Mouse (Mus musculus): Measurements from ENCODE around the gene Prr5.

Prr5 gene

DNA sequence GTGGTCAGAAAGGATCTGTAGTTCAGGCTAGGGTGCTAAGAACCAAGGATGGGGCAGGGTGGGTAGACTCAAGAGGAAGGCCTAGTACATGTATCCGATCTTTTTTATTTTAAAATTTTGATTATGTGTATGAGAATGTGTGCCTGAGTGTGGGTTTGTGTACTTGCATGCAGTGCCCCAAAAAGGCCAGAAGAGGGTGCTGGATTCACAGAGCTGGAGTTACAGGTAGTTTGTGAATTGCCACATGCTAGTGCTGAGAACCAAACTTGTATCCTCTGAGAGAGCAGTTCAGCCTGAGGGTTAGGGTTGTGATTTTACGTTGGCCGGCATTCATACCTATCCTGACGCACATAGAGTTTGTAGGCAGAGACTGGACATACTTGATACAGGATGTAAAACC, 9.7 kb downstream of the Prr5 start:
- no peak for DNase-seq (ENCODE audit: extremely low read depth, insufficient read length, low spot score)

DNA sequence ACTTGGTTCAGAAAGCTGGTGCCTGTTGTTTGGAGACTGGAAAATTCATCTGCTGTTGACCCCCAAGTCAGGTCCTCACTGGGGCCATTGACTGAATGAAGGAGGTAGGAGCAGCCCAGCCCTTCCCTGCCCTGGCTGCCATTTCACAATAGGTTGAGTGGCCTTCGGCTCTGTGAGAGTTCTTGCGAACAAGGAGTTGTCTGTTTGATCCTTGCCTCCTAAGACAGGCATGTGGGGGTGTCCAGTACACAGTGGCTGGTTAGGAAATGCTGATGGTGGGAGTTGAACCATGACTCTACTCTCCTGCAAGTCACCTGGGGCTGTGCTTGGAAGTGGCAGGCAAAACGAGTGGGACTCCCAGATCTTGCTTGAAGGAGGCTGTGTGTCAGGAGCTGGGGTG, 10.4 kb downstream of the Prr5 start:
- DNase-seq (ENCODE audit: extremely low read depth, insufficient read length, low spot score): no peak

DNA sequence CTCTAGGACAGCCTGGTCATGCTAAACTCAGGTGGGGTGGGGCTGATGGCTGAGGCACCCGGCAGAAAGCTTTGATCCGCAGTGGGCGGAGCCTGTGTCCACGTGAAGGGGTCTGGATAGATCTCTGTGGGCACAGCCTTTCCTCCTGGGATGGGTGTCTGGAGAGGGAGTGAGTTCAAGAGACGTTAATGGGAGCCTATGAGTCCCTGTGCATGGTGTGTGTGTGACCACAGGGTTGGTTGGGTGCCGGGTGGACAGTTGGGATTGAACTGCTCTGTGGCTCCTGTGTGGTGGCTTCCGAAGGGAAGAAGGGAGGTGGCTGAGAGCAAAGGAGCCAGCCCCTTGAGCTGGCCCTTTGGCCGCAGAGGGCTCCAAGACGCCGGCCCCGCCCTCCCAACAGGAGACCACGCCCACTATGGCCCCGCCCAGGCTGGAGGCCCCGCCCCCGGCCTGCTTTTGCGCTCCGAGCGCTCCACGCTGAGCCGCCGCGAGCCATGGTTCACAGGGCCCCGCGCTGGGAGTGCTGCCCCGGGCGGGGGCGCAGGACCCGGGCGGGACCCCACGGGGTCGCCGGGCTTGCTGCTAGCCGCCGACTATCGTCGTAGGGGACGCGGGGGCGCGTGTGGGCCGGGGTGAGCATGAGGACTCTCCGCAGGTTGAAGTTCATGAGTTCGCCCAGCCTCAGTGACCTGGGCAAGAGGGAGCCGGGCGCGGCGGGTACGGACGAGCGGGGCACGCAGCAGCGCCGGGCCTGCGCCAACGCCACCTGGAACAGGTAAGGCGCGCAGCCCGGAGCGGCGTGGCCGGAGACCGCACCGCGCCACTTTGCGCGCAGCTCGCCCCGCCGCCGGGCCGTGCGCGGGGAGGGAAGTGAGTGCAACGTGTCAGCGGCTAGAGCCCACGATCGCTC, 11.4 kb downstream of the Prr5 start:
- no peak for DNase-seq (ENCODE audit: extremely low read depth, insufficient read length, low spot score)

DNA sequence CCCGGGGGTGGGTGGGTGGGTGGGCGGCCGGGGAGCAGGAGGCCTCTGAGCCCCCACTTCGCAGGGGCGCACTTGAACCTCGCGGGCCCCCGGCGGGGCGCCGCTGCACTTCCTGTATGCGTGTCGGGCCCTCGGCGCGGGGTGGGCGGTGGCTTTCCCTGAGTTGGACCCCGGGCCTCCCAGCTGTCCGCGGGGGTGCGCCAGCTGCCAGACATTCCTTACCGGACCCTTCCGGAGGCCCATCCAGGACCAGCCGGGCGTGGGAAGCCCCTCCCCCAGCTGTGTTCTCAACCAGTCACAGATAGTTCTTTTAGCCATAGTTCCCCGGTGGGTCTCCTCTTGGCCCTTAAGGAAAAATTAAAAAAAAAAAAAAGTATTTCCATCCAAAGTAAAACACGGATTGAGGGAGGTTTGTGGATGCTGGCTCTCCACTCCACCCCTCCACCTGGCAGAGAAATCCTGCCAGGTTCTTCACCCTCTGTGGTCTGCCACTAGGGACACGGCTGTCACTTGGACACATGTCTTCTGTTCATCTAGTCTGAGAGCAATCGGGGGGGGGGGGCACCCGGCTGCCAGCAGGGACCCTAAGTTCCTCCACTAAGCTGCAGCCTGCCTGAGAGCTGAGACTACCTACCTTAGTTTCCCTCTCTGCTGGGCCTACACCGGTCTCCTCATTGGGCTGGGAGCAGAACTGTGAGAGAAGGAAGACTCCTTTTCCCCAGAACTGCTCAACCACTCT, 12.2 kb downstream of the Prr5 start:
- no peak for DNase-seq (ENCODE audit: extremely low read depth, insufficient read length, low spot score)

DNA sequence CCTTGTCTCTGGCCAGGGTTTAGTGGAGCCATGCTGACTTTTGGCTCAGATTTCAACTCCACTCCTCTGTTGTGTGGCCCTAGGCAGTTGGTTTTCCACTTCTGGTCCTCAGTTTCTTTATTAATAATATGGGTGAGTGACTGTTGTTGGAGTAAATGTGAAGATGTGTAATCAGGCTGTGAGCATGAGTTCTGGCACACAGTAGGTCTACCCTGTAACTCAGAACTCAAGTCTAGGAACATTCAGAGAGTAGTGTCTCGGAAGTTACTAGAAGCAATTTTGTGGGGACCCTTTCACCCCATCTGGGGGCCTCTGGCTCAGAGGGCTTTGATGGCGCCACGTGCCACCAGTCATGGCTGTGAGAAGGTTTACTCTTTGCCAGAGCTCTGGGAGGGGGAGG, 12.8 kb downstream of the Prr5 start:
- no peak for DNase-seq (ENCODE audit: extremely low read depth, insufficient read length, low spot score)

DNA sequence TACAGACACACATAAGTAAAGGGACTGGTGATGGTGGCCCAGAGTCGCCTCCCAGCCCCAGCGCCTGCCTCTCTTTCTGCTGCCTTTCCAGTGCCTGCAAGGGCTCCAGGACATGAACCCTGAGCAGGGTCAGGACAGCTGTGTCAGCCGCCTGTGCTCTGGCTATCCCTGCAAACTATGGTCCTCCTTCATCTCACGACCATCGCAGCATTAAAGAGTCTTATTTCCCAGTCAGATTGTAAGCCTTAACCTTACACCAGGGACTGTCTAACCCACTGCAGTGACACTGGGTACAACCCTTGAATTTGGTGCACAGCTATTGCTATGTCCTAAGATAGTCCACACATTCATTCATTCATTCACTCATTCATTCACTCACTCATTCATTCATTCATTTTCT, 13.4 kb downstream of the Prr5 start:
- DNase-seq (ENCODE audit: extremely low read depth, insufficient read length, low spot score): no peak

DNA sequence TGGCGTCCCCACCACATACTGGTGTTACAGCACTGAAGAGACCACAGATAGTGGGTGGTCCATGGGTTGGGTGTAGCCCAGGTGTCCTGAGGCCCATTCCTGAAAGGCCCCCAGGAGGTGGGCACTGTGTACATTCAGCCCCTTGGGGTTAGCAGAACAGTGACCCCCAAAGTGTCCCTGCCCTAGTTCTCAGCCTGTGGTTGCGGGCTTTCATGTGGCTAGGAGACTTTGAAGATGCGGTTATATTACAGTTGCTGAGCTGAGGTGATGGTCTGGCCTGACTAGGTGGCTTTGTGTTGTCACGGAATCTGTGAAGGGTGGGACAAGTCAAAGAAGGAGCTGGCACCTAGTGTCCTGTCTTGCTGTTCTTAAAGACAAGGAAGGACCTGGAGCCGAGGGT, 15.1 kb downstream of the Prr5 start:
- no peak for DNase-seq (ENCODE audit: extremely low read depth, insufficient read length, low spot score)

DNA sequence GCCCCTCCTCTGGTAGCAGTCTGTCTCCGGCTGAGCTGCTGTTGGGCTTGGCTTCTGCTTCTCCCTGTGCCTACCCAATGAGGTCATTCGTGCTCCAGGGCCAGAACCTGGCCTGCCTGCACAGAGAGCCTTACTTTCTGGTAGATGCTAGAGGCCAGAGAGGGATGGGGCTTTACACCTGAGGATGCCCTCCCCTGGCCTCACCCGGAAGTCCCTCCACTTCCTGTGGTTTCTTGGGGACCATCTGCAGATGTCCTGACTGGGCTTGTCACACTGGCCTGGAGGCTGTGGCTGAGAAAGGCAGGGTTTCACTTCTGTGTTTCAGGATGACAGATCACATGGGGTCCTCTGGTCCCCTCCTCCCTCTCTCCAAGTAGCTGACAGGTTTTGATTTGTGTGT, 16.0 kb downstream of the Prr5 start:
- DNase-seq (ENCODE audit: extremely low read depth, insufficient read length, low spot score): no peak

DNA sequence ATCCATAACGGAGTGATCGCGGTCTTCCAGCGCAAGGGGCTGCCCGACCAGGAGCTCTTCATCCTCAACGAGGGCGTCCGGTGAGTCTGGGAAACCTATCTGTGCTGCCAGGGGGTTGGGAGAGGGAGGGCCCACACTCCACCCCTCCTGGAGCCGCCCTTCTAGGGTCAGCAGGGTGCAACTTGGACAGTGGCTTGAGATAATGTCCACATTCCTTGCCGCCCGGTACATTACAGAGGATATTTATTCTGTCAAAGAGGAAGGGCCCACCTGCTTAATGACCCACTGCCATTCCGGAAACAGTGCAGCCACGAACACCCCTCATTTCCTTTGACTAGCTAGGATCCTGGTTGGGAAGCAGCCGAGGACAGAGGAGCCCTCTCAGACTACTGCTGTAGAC, 18.5 kb downstream of the Prr5 start:
- DNase-seq (ENCODE audit: extremely low read depth, insufficient read length, low spot score): no peak

DNA sequence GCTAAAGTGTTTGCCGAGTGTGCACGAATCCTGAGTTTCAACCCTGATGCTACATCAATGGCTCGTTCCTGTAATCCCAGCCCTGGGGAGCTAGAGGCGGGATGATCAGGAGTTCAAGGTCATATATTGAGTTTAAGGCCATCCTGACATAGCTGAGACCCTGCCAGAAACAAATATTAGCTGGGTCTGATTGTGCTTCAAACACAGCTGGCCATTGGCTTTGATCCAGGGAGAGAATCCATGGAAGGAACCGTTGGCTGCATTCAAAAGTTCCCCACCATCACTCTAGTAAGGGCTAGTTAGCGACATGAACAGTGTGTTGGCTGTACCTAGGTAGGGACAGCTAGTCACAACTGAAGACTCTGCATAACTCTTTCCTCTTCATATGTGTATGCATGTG, 19.9 kb downstream of the Prr5 start:
- DNase-seq (ENCODE audit: extremely low read depth, insufficient read length, low spot score): no peak

DNA sequence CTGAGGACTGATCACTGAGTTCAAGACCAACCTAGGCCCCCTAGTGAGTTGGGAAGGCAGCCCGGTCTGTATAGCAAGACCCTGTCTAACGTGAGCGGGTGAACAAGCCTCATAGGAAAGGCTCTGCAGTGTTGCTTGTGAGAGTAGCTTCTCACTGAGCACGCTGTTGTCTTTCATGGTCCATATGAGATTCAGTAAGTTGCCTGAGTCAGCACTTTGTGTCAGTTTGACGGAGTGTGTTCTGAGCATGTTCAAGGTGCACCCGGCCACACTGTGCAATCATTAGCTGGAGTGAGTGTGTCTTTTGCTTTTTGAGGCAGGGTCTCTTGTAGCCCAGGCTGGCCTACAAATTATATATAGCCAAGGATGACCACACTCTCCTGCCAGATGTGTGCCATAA, 22.1 kb downstream of the Prr5 start:
- no peak for DNase-seq (ENCODE audit: extremely low read depth, insufficient read length, low spot score)

DNA sequence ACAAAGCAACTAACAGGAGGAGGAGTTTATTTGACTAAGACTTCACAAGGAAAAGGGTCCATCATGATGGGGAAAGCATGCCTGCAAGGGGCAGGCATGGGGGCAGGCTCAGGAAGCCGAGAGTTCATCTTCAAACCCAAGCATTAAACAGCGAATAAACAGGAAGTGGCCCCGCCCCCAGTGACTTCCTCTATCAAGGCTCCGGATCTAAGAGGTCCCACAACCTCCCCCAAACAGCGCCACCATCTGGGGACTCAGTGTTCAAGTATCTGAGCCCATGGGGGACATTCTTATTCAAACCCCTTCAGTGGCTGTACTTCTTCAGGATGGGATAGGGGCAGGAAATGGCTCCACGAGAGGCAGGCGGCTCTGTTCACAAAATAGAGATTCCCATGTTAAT, 23.2 kb downstream of the Prr5 start:
- no peak for DNase-seq (ENCODE audit: extremely low read depth, insufficient read length, low spot score)

DNA sequence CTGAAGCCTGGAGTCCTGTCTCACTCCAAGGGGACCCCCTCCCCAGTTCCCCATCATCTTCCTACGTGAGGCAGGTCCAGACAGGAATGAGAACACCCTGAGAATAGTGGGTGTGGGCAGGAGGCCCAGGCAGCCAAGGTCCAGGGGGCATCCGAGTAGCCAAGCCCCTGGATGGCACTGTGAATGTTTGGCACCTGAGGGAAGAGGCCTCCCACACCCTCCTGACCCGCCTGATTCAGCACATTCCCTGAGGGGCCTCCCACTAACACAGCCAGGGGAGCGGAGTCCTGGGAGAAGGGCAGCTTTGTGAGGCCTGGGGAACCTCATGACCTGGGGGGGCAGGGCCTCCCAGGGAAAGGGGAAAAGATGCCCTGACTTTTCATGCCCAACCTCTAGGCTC, 26.6 kb downstream of the Prr5 start:
- no peak for DNase-seq (ENCODE audit: extremely low read depth, insufficient read length, low spot score)

DNA sequence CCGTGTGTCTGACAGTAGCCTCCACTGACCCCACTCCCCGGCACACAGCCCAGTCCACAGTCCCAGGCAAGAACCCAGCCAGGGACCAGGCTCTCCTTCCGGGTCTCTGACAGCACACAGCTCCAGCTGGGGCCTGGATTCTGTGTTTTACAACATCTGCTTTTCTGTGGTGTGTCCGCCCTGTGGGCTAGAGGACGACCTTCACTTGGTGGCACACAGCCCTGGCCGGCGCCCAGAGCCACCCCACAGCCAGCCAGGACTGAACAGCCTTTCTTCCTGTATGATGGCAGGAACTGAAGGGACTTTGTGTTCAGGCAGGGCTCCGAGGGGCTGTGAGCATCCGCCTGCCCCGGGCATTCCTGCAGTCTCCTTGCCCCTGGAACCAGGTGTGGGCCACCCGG, 28.2 kb downstream of the Prr5 start:
- DNase-seq (ENCODE audit: extremely low read depth, insufficient read length, low spot score): peak; percentile 66

DNA sequence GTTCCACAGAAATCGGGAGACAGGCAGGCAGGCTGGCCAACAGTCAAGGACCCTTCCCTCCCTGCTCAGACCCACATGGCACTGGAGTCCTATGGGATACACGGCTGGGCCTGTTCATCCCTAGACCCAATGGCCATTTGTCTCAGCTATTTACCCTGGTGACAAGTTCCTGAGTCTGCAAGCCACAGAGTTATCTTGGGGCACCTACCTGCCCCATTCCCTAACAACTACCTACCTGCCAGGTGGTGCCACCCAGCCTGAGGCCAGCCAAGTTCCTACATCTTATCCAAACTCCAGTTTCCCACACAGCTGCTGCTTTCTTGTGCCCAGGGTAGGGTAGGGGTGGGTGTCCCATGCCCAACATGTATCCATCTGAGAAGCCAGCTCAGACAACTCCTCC, 28.8 kb downstream of the Prr5 start:
- DNase-seq (ENCODE audit: extremely low read depth, insufficient read length, low spot score): no peak

DNA sequence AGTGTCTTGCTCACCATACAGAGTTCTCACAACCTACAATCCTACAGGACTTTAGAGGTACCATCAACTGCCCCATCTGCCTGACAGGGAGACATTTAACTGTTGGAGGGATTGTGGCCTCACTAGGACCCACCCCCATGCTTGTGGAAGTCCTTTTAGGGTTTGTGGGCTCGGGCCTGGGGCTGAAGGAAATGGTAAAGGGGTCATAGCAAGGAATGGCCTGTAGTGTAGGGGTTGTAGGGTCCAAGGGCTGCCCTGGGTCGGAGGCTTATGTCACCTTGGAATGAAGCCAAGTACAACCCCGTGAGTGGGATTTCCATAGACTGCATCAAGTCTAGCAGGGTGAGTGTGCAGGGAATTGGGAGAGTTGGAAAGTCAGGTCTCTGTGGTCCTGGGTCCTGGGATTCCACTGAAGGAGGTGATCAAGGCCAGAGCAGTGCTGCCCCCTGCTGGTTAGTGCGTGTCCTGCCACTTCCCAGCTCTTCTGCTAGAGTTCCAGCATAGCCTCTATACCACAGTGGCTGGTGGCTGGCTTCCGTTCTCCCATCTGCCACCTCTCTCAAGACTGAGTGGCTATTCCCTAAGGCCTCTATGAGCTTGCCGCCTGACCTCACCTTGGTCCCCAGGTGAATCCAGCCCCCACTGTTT, 30.9 kb downstream of the Prr5 start:
- DNase-seq (ENCODE audit: extremely low read depth, insufficient read length, low spot score): no peak

DNA sequence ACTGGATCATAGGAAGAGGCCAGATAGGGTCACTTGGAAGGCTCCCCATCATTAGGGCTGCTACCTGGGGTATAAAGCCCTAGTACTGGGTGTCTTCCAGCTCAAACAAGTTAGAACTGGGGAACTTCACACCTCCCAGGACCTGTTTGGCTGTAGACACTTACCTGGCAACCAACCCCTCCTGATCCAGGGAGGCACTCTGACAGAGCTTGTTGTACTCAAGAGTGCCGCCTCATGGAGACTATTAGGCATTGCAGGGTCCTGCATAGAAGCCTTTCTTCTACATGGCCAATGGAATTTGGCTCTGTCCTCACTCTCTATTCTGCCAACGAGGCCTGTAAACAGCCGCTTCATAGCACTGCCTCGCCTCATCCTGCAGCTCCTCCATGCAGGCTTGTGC, 32.5 kb downstream of the Prr5 start:
- no peak for DNase-seq (ENCODE audit: extremely low read depth, insufficient read length, low spot score)

DNA sequence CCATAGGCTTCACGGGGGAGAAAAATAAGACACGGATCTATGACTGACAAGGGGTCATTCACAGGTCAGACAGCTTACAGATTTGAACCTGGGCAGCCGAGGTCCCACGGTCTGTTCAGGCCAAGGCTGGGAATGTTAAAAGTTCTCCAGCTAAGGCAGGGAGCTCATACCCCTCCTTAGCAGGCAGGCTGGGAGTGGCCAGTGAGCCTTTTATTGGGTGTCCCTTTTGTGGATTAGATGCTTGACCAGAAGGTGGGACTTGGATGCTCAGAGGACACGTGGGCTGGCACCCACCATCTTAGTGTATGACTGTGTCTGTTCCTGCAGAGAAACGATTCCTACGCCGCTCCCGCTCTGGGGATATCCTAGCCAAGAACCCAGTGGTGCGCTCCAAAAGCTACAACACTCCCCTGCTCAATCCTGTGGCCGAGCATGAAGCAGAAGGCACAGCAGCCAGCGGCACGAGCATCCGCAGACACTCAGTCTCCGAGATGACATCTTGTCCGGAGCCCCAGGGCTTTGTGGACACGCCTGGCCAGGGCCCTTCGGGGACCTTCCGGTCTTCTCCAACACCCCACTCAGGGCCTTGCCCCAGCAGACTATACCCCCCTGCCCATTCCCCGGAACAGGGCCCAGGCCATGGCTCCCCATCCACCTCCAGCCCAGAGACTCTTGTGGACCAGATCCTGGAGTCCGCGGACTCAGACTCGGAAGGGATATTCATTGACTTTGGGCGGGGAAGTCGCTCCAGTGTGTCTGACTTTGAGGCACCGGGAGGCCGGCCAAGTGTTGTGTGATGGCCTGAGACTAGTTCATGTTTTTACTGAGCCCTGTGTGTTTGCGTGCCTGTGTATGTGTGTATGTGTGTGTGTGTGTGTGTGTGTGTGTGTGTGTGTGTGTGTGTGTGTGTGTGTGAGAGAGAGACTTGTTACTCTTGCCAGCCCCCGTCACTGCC, 33.2 kb downstream of the Prr5 start:
- no peak for DNase-seq (ENCODE audit: extremely low read depth, insufficient read length, low spot score)

DNA sequence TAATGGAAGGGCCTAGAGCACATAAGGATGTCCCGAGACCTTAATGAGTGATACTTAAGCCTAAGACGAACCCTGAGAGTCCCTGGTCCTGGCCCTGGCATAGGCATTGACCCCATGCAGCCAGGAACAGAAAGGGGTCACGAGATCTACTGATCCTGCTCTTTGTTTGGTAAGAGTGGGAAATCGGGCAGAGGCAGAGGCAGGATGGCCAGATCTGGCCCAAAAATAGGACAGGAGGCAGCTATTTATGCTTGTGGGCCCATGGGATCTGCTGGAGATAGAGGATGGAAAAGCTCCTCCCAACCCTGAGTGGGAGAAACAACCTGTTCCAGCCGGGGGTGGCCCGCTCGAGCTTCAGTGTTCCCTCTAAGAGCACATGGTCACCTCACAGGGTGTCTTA, 34.6 kb downstream of the Prr5 start:
- DNase-seq (ENCODE audit: extremely low read depth, insufficient read length, low spot score): no peak

DNA sequence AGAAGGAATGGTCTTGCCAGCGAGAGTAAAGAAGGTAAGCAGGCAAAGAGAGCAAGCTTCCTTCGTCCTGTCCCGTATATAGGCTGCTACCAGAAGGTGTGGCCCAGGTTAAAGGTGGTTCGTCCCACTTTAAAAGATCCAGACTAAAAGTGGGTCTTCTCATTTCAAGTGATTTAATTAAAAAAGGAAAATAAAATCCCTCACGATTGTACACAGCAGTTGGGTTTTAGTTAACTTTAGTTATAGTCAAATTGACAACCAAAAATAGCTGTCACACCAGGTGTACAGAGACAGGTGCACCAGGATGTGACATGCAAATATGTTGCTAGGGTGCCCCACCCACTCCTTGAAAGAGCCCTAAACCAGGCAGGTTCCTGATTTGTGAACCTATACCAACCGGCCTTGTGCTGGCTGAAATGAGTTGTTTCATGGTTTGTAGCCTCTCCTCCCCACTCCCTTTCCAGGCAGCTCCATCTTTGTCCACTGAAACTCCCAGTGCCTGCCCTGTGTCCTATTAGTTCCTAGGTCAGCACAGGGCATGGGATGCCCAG, 36.0 kb downstream of the Prr5 start:
- DNase-seq (ENCODE audit: extremely low read depth, insufficient read length, low spot score): no peak

Data from 3134 (cell line).